Mouse (Mus musculus) cerebellum, adult 18-20 months (tissue): ENCODE measurements at regions not wholly inside any gene's neighbourhood (a gene's known extent, or its start where the extent isn't known, plus 50 kb on each side); places are given as distances from the start of the nearest gene placed in this dataset.

ENCODE experiments used
- DNase-seq, 2 experiments: peaks; one replicate each; pipeline ENCODE4 v3.0.0; 2021

GRCm38 (mm10) chr10:118624368-118624767 is 183.5 kb downstream of the Ifng start:
- no peak for DNase-seq

GRCm38 (mm10) chr10:118628000-118628399 is 187.2 kb downstream of the Ifng start:
- DNase-seq = no peak

GRCm38 (mm10) chr10:118629360-118630040 is 188.7 kb downstream of the Ifng start:
- DNase-seq = no peak

GRCm38 (mm10) chr10:118631786-118632185 is 190.9 kb downstream of the Ifng start:
- DNase-seq = no peak

- no peak for DNase-seq
Observed at GRCm38 (mm10) chr10:118632187-118632586, 191.3 kb downstream of the Ifng start.

- DNase-seq = no peak
Observed at GRCm38 (mm10) chr10:118633429-118633828, 192.6 kb downstream of the Ifng start.

- no peak for DNase-seq
Observed at GRCm38 (mm10) chr10:118639097-118639496, 198.3 kb downstream of the Ifng start.

- no peak for DNase-seq
Observed at GRCm38 (mm10) chr10:118640121-118640809, 199.4 kb downstream of the Ifng start.

- no peak for DNase-seq
Observed at GRCm38 (mm10) chr10:118640810-118641427, 200.1 kb downstream of the Ifng start.

- no peak for DNase-seq
Observed at GRCm38 (mm10) chr10:118643622-118644021, 202.8 kb downstream of the Ifng start.

- DNase-seq = peak; percentile 26
Observed at GRCm38 (mm10) chr10:118648111-118648510, 207.3 kb downstream of the Ifng start.

GRCm38 (mm10) chr10:118656561-118656960 is 213.4 kb downstream of the Dyrk2 start:
- no peak for DNase-seq

GRCm38 (mm10) chr10:118666009-118666408 is 204.0 kb downstream of the Dyrk2 start:
- DNase-seq = no peak

GRCm38 (mm10) chr10:118675816-118676465 is 194.1 kb downstream of the Dyrk2 start:
- no peak for DNase-seq

- no peak for DNase-seq
Observed at GRCm38 (mm10) chr10:118678750-118679418, 191.1 kb downstream of the Dyrk2 start.

GRCm38 (mm10) chr10:118679507-118679906 is 190.5 kb downstream of the Dyrk2 start:
- DNase-seq = no peak

- DNase-seq = no peak
Observed at GRCm38 (mm10) chr10:118680896-118681295, 189.1 kb downstream of the Dyrk2 start.

- no peak for DNase-seq
Observed at GRCm38 (mm10) chr10:118683356-118683755, 186.7 kb downstream of the Dyrk2 start.

GRCm38 (mm10) chr10:118699292-118699691 is 170.7 kb downstream of the Dyrk2 start:
- no peak for DNase-seq

GRCm38 (mm10) chr10:118700115-118700514 is 169.9 kb downstream of the Dyrk2 start:
- no peak for DNase-seq

GRCm38 (mm10) chr10:118706020-118706419 is 164.0 kb downstream of the Dyrk2 start:
- no peak for DNase-seq

GRCm38 (mm10) chr10:118709718-118710117 is 160.3 kb downstream of the Dyrk2 start:
- DNase-seq = no peak

- DNase-seq = no peak
Observed at GRCm38 (mm10) chr10:118711529-118711928, 158.5 kb downstream of the Dyrk2 start.
